Mouse (Mus musculus): ENCODE measurements around the gene Tyro3. TPM values are rescaled to one million over a fixed set of nuclear protein-coding genes. Genes with fewer than 3 reads are reported as not detected.

Gene Tyro3
- total RNA-seq, 2 experiments from 2014 or later, result 1.8 to 3.6 TPM

- intact Hi-C loops (cut with DNase I; ENCODE audit: low total_unique reads), result no loop called here
- DNase-seq, result peak; percentile 45
These were observed 5.5 kb downstream of the Tyro3 start for GRCm38 (mm10) chr2:119802767-119803617.

- intact Hi-C loops (cut with DNase I; ENCODE audit: low total_unique reads), result no loop called here
- DNase-seq, result no peak
These were observed 6.2 kb downstream of the Tyro3 start for GRCm38 (mm10) chr2:119803618-119804274.

- intact Hi-C loops (cut with DNase I; ENCODE audit: low total_unique reads), result no loop called here
- no peak for DNase-seq
These were observed 6.7 kb downstream of the Tyro3 start for GRCm38 (mm10) chr2:119804275-119804628.

- DNase-seq, result no peak
- intact Hi-C loops (cut with DNase I; ENCODE audit: low total_unique reads), result no loop called here
These were observed 7.2 kb downstream of the Tyro3 start for GRCm38 (mm10) chr2:119804776-119805175.

- intact Hi-C loops (cut with DNase I; ENCODE audit: low total_unique reads), result no loop called here
These were observed 8.0 kb downstream of the Tyro3 start for GRCm38 (mm10) chr2:119805536-119805935.

GRCm38 (mm10) chr2:119808438-119808837, 10.9 kb downstream of the Tyro3 start:
- intact Hi-C loops (cut with DNase I; ENCODE audit: low total_unique reads), result no loop called here
- DNase-seq, result no peak

More at GRCm38 (mm10) chr2:119805536-119805935, 8.0 kb downstream of the Tyro3 start:
- no peak for DNase-seq

GRCm38 (mm10) chr2:119808881-119809280, 11.3 kb downstream of the Tyro3 start:
- DNase-seq, result no peak
- intact Hi-C loops (cut with DNase I; ENCODE audit: low total_unique reads), result no loop called here

- intact Hi-C loops (cut with DNase I; ENCODE audit: low total_unique reads), result no loop called here
- DNase-seq, result no peak
These were observed 13.4 kb downstream of the Tyro3 start for GRCm38 (mm10) chr2:119810890-119811289.

GRCm38 (mm10) chr2:119811490-119812146, 14.1 kb downstream of the Tyro3 start:
- DNase-seq, result no peak
- intact Hi-C loops (cut with DNase I; ENCODE audit: low total_unique reads), result no loop called here

GRCm38 (mm10) chr2:119814376-119814933, 16.9 kb downstream of the Tyro3 start:
- DNase-seq, result peak; percentile 52
- intact Hi-C loops (cut with DNase I; ENCODE audit: low total_unique reads), result no loop called here

- DNase-seq, result no peak
- intact Hi-C loops (cut with DNase I; ENCODE audit: low total_unique reads), result no loop called here
These were observed 19.1 kb downstream of the Tyro3 start for GRCm38 (mm10) chr2:119816611-119817010.

- DNase-seq, result peak; percentile 60
These were observed 19.5 kb downstream of the Tyro3 start for GRCm38 (mm10) chr2:119817047-119817446.

GRCm38 (mm10) chr2:119818668-119819272, 21.2 kb downstream of the Tyro3 start:
- DNase-seq, result no peak
- intact Hi-C loops (cut with DNase I; ENCODE audit: low total_unique reads), result no loop called here

More at GRCm38 (mm10) chr2:119817047-119817446, 19.5 kb downstream of the Tyro3 start:
- intact Hi-C loops (cut with DNase I; ENCODE audit: low total_unique reads), result no loop called here

- DNase-seq, result no peak
- intact Hi-C loops (cut with DNase I; ENCODE audit: low total_unique reads), result no loop called here
These were observed 23.6 kb downstream of the Tyro3 start for GRCm38 (mm10) chr2:119821136-119821535.

- intact Hi-C loops (cut with DNase I; ENCODE audit: low total_unique reads), result no loop called here
- DNase-seq, result no peak
These were observed 33.0 kb downstream of the Tyro3 start for GRCm38 (mm10) chr2:119830579-119830978.

GRCm38 (mm10) chr2:119834231-119834630, 36.7 kb downstream of the Tyro3 start:
- DNase-seq, result no peak
- intact Hi-C loops (cut with DNase I; ENCODE audit: low total_unique reads), result no loop called here

- intact Hi-C loops (cut with DNase I; ENCODE audit: low total_unique reads), result loop anchor here (5.0 kb wide), 1 partner anchor 120 kb away; no protein-coding TSS in a partner anchor
- no peak for DNase-seq
These were observed 40.1 kb downstream of the Tyro3 start for GRCm38 (mm10) chr2:119837616-119838015.

GRCm38 (mm10) chr2:119838363-119839156, 41.0 kb downstream of the Tyro3 start:
- intact Hi-C loops (cut with DNase I; ENCODE audit: low total_unique reads), result loop anchor here (5.0 kb wide), 1 partner anchor 121 kb away; no protein-coding TSS in a partner anchor
- DNase-seq, result no peak

GRCm38 (mm10) chr2:119840008-119840407, 42.5 kb downstream of the Tyro3 start:
- intact Hi-C loops (cut with DNase I; ENCODE audit: low total_unique reads), result no loop called here
- no peak for DNase-seq
